Mouse (Mus musculus) layer of hippocampus, adult 9-11 months (tissue): Measurements from ENCODE around the gene Olfr491.

Experiments used
- DNase-seq: peaks from one replicate; pipeline ENCODE4 v3.0.0; 2022

Olfr491 gene

GRCm38 (mm10) chr7:108313151-108313550 is at the start of gene Olfr491:
Gene Olfr491, plus strand, starts transcription at chr7:108313451.
- no peak for DNase-seq

DNA sequence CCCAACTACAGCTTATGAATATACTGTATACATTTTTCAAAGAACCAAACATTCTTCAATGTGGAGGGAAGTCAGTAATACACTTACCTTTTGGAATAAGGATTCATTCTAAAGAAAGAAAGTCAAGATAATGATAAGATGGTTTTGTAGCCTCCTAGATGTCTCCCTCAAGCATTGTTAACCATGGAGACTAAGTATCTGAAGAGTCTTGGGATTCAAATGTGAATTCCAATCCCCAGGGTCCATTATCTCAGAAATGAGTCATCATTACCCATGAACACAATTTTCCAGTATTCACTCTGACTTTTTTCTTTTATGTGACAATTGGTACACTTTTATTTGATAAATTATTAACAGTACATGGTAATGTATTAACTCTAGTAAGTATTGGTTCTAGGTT is 24.4 kb upstream of the Olfr491 start, which contains the start of gene Olfr490:
TSS of gene Olfr490 (minus strand) at position 101 of the 400 bp plus-strand sequence.
- no peak for DNase-seq

GRCm38 (mm10) chr7:108323574-108323973 is 10.3 kb downstream of the Olfr491 start, which contains the start of gene Olfr492:
Gene Olfr492, minus strand, starts transcription at chr7:108323674.
- no peak for DNase-seq

GRCm38 (mm10) chr7:108346879-108347278 is 33.6 kb downstream of the Olfr491 start, which contains the start of gene Olfr493:
Gene Olfr493, minus strand, starts transcription at chr7:108346979.
- no peak for DNase-seq

DNA sequence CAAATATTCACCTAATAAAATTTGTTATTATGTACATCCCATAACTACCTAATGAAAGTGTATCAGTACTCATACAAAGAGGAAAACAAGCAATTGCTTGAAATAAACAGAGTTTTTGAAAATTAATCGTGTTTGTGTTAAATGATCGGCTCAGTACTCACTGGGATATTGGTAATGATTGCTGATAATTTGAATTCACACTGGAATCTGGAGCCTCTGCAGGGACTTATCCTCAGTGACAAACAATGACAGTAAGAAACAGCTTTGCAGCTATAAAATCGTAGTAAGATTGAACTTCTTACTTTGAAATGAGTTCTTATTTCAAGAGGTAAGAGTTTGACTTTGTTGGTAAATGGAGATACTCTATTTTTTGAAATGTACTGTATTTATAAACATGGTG is 51.8 kb downstream of the Olfr491 start, which contains the start of gene Olfr494:
TSS of gene Olfr494 (plus strand) at position 301 of the 400 bp plus-strand sequence.
- no peak for DNase-seq
